Mouse (Mus musculus) cerebellum, adult 11 months (tissue): ENCODE measurements around the gene Dpyd.

Source experiments
- DNase-seq: peaks from one replicate; pipeline ENCODE4 v3.0.0; 2022

Dpyd gene

DNA sequence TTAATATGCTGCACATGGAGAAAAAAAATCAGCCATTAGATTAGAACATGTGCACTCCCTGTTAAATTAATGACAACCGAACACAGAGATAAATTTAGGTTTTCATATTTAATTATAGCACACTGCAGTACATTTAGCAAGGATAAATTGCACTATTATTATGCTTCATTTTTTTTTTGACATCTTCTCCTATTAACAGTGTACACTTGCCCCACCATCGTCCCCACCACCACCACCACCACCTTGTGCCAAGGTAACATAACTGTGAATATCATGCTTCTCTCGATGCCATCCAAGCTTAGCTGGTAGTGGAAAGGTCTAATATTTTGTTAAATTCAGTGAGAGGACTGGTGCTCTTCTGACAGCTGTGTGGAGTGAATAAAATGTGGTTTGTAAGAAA, 800.5 kb downstream of the Dpyd start:
- no peak for DNase-seq

DNA sequence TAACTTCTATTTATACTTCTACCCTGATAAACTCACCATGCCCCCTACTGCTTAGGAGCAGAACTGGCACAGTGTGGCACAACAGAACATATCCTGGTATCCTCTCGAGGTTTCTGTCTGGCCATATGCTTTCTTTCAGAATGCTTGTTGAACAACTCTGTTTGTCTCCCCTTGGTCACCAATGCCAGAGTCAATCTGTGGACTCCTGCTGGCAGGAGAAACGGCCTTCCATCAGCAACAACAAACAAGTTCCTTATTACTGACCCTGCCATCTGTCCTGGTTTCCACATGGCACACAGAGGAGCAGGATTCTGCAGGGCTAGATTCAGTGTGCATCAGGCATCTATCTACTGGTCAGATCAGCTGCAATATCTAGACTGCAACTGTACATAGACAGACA, 807.0 kb downstream of the Dpyd start:
- DNase-seq, result peak; percentile 59

DNA sequence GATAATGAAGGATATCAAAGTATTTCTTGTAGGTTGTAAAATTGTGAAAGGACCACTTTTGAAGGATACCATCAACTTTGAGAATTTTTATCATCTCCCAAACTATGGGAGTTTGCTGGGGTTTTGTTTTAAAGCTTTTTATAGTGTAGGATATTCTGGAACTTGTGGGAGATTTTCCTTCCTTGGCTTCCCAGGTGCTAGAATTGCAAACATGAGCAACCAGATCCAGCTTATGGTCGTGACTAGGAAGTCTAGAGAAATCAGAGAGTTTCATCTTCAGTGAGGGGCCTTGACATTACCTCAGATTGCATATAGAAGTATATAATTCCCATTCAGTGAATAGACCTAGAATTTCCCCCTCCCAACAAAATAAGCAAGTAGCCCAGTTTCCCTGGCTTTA, 819.2 kb downstream of the Dpyd start:
- no peak for DNase-seq

DNA sequence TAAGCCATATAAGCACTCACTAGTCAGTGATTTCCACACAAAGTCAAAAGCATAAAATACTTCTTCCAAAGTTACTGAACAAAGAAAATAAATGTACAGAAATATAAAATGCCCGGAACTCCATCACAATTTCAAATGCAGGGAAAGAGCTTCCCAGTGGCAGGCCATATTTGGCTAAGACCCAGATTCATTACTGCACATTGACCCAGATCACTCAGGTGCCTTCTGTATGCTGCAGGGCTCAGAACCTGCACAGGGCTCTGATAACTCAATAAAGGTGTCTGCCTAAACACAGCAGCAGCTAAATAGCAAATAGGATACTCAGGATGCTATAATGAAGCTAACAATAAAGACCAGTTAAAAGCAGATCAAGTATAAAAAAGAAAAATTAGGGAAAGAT, 820.5 kb downstream of the Dpyd start:
- DNase-seq, result no peak

DNA sequence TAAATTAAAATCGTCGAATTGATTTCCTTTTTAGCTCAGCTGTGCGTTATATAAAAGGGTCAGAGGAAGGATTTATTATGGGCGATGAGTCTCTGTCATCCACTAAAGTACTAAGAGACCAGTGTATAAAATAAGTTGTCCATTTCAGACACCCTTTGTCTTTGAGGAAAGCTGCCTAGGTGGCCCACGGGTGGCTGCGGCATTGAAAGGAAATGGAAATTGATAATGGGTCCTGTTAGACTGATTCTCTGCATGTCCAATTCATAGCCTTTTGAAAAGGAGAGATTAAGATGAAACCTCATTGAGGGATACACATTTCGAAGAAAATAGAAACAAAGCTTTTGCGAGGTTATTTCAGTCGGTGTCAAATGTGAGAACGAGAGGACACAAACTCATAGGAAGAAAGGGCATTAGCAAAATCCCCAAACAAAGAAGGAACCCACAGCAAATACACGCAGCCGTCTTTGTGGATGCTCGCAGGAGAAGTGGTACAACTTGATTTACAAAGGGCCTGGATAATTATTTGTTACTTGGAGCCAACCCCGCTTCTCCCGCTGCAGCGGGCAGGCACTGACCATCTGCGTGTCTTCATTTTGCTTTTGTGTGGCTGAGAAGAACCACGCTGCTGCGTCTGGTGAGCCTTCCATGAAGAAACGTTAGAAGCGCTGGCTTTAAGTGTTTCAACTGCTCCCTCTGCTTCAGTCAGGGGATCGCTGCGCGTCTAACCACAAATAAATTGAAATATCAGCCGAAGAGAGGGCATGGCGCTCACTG, 825.6 kb downstream of the Dpyd start:
- DNase-seq, result peak; percentile 8

DNA sequence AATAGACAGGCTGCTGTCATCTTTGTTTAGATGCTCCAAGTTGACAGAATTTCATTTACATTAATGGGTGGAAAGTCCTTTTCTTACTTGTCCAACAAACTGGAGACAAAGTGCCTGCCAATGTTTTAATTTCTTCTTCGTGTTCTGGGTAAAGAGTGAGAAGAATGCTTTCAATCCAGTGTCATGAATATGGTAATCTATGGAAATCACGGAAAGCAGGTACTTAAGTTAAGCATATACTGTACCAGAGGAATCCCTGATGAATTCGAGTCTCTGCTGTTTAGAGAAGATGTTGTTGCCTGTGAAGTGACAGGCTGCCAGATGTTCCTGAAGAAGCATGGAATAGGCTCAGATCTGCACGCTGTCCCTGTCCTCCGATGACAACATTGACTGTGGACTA, 835.3 kb downstream of the Dpyd start:
- DNase-seq, result no peak

DNA sequence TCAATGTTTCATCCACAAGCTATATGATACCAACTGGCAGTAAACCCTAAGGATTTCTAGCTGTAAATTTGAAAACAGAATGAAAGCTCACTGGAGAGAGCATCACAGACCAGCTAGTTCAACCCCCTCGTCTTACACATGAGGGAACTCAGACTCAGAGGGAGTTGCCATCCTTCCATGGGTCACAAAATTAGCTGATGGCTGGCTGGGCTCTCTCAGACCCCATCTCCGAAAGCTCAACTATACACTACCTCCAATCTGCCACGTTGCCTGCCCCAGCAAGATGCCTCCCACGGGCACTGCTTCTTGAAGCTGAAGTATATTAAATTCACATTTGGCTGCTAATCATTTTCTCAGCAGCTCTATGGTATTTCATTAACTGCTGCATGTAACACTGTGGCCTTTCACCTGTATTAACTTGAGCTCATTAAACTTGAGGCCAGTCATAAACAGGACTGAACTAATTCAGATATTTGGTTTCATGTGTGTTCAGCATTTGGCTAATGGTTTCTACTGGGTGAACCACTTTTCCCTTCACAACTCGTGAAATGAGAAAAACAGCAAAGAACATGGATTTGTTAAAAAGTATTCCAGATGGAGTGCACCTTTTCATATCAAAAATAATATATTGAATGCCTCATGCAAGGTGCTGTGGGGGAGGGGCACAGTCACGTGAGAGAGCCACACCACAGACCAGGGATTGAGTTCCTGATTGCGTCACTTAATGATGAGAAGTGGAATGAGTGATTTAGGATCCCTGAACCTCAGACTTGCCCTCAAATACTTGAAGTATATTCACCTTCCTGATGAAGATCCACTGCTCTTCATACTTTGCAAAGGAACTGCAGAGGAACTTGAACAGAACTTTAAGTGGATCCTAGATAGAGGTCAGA, 841.2 kb downstream of the Dpyd start:
- DNase-seq, result no peak

DNA sequence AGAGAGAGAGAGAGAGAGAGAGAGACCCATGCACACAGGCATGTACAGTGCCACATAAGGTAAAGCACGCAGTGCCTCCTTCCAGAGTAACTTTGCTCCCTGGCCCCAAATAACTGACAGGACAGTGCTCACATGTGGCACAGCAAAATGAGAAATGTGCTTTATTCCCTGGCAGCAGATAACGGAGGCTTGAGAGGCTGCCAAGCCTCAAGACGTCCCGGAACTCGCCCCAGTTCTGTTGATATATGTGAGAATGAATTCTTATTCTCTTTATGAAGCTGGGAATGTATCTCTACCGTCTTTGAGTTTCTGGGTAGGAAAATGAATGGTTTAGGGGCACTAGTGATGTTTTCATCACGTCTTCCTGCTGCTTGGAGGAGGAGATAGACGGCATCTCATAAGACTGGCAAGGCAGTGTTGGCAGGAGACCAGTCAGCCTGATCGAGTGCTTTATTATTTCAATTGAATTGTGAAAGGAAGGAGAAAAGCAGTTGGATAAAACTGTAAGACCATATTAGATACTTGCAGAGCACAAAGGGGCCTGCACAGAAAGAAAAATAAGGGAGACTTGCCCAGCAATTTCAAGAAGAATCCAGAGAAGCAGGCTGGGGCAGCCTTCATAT, 857.3 kb downstream of the Dpyd start:
- DNase-seq, result no peak

DNA sequence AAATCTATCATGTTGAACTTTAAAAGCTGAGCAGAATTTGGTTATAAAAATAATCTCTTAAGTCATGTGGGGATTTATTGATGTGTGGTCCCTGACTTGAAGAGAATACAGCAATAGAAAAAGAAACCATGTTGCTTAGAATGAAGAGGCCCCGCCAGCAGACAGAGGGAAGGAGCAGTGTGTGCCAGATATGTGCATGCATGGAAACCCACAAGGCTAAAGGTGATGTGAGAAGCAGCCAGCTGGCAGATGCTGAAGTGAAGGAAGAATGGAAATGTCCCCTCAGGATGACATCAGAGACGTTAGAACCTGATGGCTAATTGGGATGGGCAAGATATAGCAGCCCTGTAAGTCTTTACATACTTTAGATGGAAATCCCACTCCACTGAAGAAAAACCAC, 857.8 kb downstream of the Dpyd start:
- no peak for DNase-seq

DNA sequence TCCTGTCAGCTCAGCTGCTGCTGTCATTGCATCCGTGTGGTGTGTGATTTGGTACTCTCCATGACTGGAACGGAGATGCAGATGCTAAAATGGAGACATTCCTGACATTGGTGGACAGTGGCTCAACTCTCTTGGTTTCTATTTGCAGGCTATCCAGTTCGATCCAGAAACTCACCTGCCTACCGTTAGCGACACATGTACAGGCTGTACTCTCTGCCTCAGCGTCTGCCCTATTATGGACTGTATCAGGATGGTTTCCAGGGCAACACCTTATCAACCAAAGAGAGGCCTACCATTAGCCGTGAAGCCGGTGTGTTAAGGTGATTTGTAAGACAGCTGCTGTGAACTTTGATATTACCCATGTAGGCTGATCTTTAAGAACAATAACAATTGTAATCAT, 869.4 kb downstream of the Dpyd start:
- DNase-seq, result no peak

DNA sequence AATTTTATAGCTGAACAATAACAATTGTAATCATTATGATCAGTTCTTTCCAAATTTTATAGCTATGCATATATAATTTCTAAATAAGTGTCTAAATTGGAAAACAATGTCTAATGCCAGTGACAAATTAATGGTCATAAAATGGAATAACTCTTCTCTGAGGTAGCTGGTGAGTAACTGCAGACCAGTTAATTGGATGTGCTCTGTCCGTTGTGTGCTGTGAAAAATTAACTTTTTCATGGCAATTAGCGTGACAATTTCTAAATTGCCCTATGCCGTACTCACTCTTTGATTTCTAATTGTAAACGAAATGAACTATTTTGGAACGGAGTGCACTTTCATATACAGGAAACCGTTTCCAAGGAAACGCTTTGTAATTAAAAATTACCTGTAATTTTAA, 869.8 kb downstream of the Dpyd start:
- no peak for DNase-seq

DNA sequence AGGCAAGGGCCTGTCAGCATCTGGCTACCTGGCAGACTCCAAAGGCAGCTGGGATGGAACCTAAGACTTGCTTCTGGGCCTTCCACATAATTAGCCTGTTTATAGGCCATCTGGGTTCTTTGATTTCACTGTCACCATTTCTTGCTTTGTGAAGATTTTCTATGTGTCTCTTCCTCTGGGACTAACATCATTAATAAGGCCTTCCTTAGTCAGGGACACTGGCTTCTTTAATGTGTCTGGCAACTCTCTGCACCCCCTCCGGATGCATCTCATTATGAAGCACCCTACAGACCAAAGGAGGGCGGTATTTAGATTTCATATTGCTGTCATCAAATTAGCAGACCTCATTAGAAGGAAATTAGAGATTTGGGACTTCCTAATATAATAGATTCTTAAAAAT, 885.6 kb downstream of the Dpyd start:
- DNase-seq, result no peak

DNA sequence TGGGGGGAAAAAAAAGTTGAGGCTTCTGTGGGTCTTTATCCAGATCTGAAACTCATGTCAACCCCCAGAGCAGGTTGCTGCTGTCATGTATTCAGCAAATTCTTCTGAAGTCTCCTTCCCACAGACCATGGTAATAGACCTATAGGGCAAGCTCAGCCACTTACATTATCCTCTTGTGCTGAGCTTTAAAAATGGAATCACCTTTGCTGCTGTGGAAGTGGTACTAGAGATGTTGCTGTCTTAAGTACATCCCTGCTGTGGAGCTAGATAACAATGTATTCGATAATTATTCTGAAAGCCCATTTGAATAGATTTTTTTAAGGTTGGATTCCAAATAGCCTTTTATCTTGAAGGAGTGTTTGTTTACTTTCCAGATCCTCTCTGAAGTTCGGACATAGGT, 902.1 kb downstream of the Dpyd start:
- DNase-seq, result no peak

DNA sequence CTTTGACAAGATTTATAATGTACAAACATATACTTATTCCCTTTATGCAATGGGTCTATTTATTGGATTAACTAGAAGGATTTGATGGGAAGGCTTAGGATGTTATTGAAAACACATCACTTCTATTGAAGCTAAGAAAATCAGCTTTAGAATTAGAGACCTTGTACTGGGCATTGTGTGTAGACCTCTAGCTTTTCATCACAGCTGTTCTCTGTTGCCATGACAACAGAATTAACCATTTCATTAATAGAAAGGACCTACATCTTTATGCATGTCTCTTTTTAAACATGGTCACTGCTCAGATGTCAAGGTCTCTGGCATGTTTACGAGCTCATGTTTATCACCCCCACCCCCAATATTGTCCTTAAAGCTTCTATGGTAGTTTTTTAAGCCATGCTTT, 902.5 kb downstream of the Dpyd start:
- DNase-seq, result no peak

DNA sequence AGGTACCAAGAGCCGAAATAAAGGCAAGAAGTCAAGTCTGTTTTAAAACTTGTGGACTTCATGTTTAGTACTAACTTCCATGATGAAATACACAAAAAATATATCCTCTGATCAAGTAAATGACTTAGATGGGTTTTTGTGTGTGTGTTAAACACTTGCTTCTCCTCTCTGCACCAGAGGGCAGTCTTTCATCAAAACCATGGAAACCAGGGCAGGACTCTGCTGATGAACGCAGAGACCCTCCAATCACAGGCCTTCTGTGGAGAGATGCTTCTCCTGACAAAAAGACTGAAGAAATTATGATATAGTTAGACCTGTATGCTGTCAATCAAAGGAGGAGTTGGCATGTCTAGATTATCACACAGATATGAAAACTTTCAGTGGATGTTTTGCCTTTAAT, 905.8 kb downstream of the Dpyd start:
- DNase-seq, result no peak
